Mouse (Mus musculus) testis, adult 2 months (tissue): ENCODE measurements around the gene Manba.

Experiments used
- CTCF ChIP-seq: fragments of 200-500 bp; IDR thresholded peaks from 2 replicates; pipeline ENCODE4 v1.5.1; 2012; ENCODE audit warnings: low read depth, mild to moderate bottlenecking, inconsistent platforms, low read length, moderate library complexity; ENCODE audit not compliant: control insufficient read depth, insufficient read depth, insufficient replicate concordance
- POLR2A ChIP-seq: fragments of 200-500 bp; IDR thresholded peaks from 2 replicates; pipeline ENCODE4 v1.6.1; 2012; ENCODE audit warnings: low read depth, mild to moderate bottlenecking, inconsistent platforms, low read length, moderate library complexity; ENCODE audit not compliant: control insufficient read depth

DNA sequence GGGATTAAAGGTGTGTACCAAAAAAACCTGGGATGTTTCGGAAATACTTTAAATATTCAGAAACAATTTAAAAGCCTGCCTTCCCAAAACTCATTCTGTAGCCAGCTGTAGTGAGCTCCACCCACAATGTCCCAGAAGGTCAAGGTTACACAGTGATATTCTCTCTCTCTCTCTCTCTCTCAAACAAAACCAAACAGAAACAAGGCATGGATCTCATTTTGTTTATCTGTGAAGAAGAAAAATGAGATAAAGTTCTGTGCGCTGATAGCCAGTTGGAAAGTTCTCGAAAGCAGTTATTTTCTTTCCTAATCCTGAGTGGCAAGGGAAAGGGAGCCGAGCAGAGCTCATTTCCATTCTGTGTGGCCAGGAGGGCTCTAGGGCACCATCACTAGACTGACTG is 120.1 kb downstream of the Manba start:
- TF ChIP-seq POLR2A (no peak), CTCF (no peak)
